Mouse (Mus musculus): Measurements from ENCODE around the gene Zfp872.

- TF ChIP-seq CTCF (IDR thresholded peaks at IDR 0.05; ENCODE audit: low read depth, low read length), result no peak
- no peak for TF ChIP-seq POLR2A (IDR thresholded peaks at IDR 0.05; ENCODE audit: extremely low read depth, insufficient read depth, low read length)
Measured at GRCm38 (mm10) chr9:22226846-22227245, 39.0 kb downstream of the Zfp872 start.
